Mouse (Mus musculus): ENCODE data around the gene Pakap.

Gene Pakap

GRCm38 (mm10) chr4:57782549-57783390 lies 214.8 kb downstream of the Pakap start:
- H3K36me3 ChIP-seq (ENCODE audit: control insufficient read depth, insufficient read depth, low read length, poor library complexity, severe bottlenecking): no peaks in the 10 kb centered on the region
- DNase-seq (ENCODE audit: low read depth, low spot score): peak; percentile 36
- no peaks in the 10 kb centered on the region for H3K27me3 ChIP-seq (ENCODE audit: control insufficient read depth, insufficient read depth, low read length, poor library complexity, severe bottlenecking)

- Histone ChIP-seq H3K27me3 (ENCODE audit: control insufficient read depth, insufficient read depth, low read length, poor library complexity, severe bottlenecking) (no peaks in the 10 kb centered on the region), H3K36me3 (ENCODE audit: control insufficient read depth, insufficient read depth, low read length, poor library complexity, severe bottlenecking) (no peaks in the 10 kb centered on the region)
- peak; percentile 13 for DNase-seq (ENCODE audit: low read depth, low spot score)
Measured at GRCm38 (mm10) chr4:57783391-57783770, 215.4 kb downstream of the Pakap start.

- no peak for DNase-seq (ENCODE audit: low read depth, low spot score)
- no peaks in the 10 kb centered on the region for H3K36me3 ChIP-seq (ENCODE audit: control insufficient read depth, insufficient read depth, low read length, poor library complexity, severe bottlenecking)
- H3K27me3 ChIP-seq (ENCODE audit: control insufficient read depth, insufficient read depth, low read length, poor library complexity, severe bottlenecking): no peaks in the 10 kb centered on the region
Measured at GRCm38 (mm10) chr4:57783853-57784600, 216.0 kb downstream of the Pakap start.

GRCm38 (mm10) chr4:57788709-57789108 lies 220.7 kb downstream of the Pakap start:
- Histone ChIP-seq H3K27me3 (ENCODE audit: control insufficient read depth, insufficient read depth, low read length, poor library complexity, severe bottlenecking) (no peaks in the 10 kb centered on the region), H3K36me3 (ENCODE audit: control insufficient read depth, insufficient read depth, low read length, poor library complexity, severe bottlenecking) (no peaks in the 10 kb centered on the region)
- peak; percentile 76 for DNase-seq (ENCODE audit: low read depth, low spot score)

GRCm38 (mm10) chr4:57789118-57789517 lies 221.1 kb downstream of the Pakap start:
- no peaks in the 10 kb centered on the region for H3K27me3 ChIP-seq (ENCODE audit: control insufficient read depth, insufficient read depth, low read length, poor library complexity, severe bottlenecking)
- H3K36me3 ChIP-seq (ENCODE audit: control insufficient read depth, insufficient read depth, low read length, poor library complexity, severe bottlenecking): no peaks in the 10 kb centered on the region
- no peak for DNase-seq (ENCODE audit: low read depth, low spot score)

- DNase-seq (ENCODE audit: low read depth, low spot score): no peak
- H3K27me3 ChIP-seq (ENCODE audit: control insufficient read depth, insufficient read depth, low read length, poor library complexity, severe bottlenecking): no peaks in the 10 kb centered on the region
- H3K36me3 ChIP-seq (ENCODE audit: control insufficient read depth, insufficient read depth, low read length, poor library complexity, severe bottlenecking): no peaks in the 10 kb centered on the region
Measured at GRCm38 (mm10) chr4:57793989-57794388, 226.0 kb downstream of the Pakap start.

- Histone ChIP-seq H3K27me3 (ENCODE audit: control insufficient read depth, insufficient read depth, low read length, poor library complexity, severe bottlenecking) (no peaks in the 10 kb centered on the region), H3K36me3 (ENCODE audit: control insufficient read depth, insufficient read depth, low read length, poor library complexity, severe bottlenecking) (no peaks in the 10 kb centered on the region)
- DNase-seq (ENCODE audit: low read depth, low spot score): no peak
Measured at GRCm38 (mm10) chr4:57794547-57794946, 226.6 kb downstream of the Pakap start.

GRCm38 (mm10) chr4:57797548-57798285 lies 229.7 kb downstream of the Pakap start:
- Histone ChIP-seq H3K36me3 (ENCODE audit: control insufficient read depth, insufficient read depth, low read length, poor library complexity, severe bottlenecking) (no peaks in the 10 kb centered on the region), H3K27me3 (ENCODE audit: control insufficient read depth, insufficient read depth, low read length, poor library complexity, severe bottlenecking) (no peaks in the 10 kb centered on the region)
- DNase-seq (ENCODE audit: low read depth, low spot score): no peak

GRCm38 (mm10) chr4:57798286-57799018 lies 230.5 kb downstream of the Pakap start:
- Histone ChIP-seq H3K27me3 (ENCODE audit: control insufficient read depth, insufficient read depth, low read length, poor library complexity, severe bottlenecking) (no peaks in the 10 kb centered on the region), H3K36me3 (ENCODE audit: control insufficient read depth, insufficient read depth, low read length, poor library complexity, severe bottlenecking) (no peaks in the 10 kb centered on the region)
- no peak for DNase-seq (ENCODE audit: low read depth, low spot score)

- no peaks in the 10 kb centered on the region for H3K27me3 ChIP-seq (ENCODE audit: control insufficient read depth, insufficient read depth, low read length, poor library complexity, severe bottlenecking)
- no peak for DNase-seq (ENCODE audit: low read depth, low spot score)
- H3K36me3 ChIP-seq (ENCODE audit: control insufficient read depth, insufficient read depth, low read length, poor library complexity, severe bottlenecking): no peaks in the 10 kb centered on the region
Measured at GRCm38 (mm10) chr4:57799297-57799696, 231.3 kb downstream of the Pakap start.

- DNase-seq (ENCODE audit: low read depth, low spot score): no peak
- Histone ChIP-seq H3K36me3 (ENCODE audit: control insufficient read depth, insufficient read depth, low read length, poor library complexity, severe bottlenecking) (no peaks in the 10 kb centered on the region), H3K27me3 (ENCODE audit: control insufficient read depth, insufficient read depth, low read length, poor library complexity, severe bottlenecking) (no peaks in the 10 kb centered on the region)
Measured at GRCm38 (mm10) chr4:57801239-57801638, 233.3 kb downstream of the Pakap start.

GRCm38 (mm10) chr4:57801986-57802385 lies 234.0 kb downstream of the Pakap start:
- H3K27me3 ChIP-seq (ENCODE audit: control insufficient read depth, insufficient read depth, low read length, poor library complexity, severe bottlenecking): no peaks in the 10 kb centered on the region
- H3K36me3 ChIP-seq (ENCODE audit: control insufficient read depth, insufficient read depth, low read length, poor library complexity, severe bottlenecking): no peaks in the 10 kb centered on the region
- no peak for DNase-seq (ENCODE audit: low read depth, low spot score)

GRCm38 (mm10) chr4:57802411-57802810 lies 234.4 kb downstream of the Pakap start:
- no peaks in the 10 kb centered on the region for H3K36me3 ChIP-seq (ENCODE audit: control insufficient read depth, insufficient read depth, low read length, poor library complexity, severe bottlenecking)
- DNase-seq (ENCODE audit: low read depth, low spot score): no peak

GRCm38 (mm10) chr4:57804902-57805301 lies 236.9 kb downstream of the Pakap start:
- Histone ChIP-seq H3K36me3 (ENCODE audit: control insufficient read depth, insufficient read depth, low read length, poor library complexity, severe bottlenecking) (no peaks in the 10 kb centered on the region), H3K27me3 (ENCODE audit: control insufficient read depth, insufficient read depth, low read length, poor library complexity, severe bottlenecking) (no peaks in the 10 kb centered on the region)
- no peak for DNase-seq (ENCODE audit: low read depth, low spot score)

More at GRCm38 (mm10) chr4:57802411-57802810, 234.4 kb downstream of the Pakap start:
- H3K27me3 ChIP-seq (ENCODE audit: control insufficient read depth, insufficient read depth, low read length, poor library complexity, severe bottlenecking): no peaks in the 10 kb centered on the region

All from splenic B cell, adult 2 months (primary cell).